Mouse (Mus musculus) neural tube, embryonic 11.5 days (tissue): ENCODE results near the gene Commd4. TPM values are rescaled to one million over a fixed set of nuclear protein-coding genes. Genes with fewer than 3 reads are reported as not detected.
"Not testable (repeated sequence)": the region's sequence is repeated elsewhere in the genome, so short reads cannot be mapped to it uniquely, and the experiment has no call there.

Experiments
- ATAC-seq: fragments of 200-750 bp; cut with Nextera tagmentation; 2 replicates; pipeline ENCODE4 v1.8.0; 2017; ENCODE audit warnings: moderate number of reproducible peaks, mild to moderate bottlenecking, moderate TSS enrichment, moderate library complexity; ENCODE audit not compliant: insufficient read depth, low FRiP score, low TSS enrichment
- DNase-seq: peaks from one replicate; pipeline ENCODE4 v3.0.0-alpha.2; 2015; ENCODE audit warnings: low spot score
- H3K27ac ChIP-seq: fragments of 300-500 bp; sonication (generic); 2 replicates; pipeline ENCODE4 v1.5.1; 2014; ENCODE audit warnings: low read depth, mild to moderate bottlenecking, low read length
- H3K27me3 ChIP-seq: fragments of 300-500 bp; sonication (generic); 2 replicates; pipeline ENCODE4 v1.6.1; 2014; ENCODE audit warnings: mild to moderate bottlenecking, low read length, mixed read lengths; ENCODE audit not compliant: control insufficient read depth, insufficient read depth
- H3K36me3 ChIP-seq: fragments of 300-500 bp; sonication (generic); 2 replicates; pipeline ENCODE4 v1.6.1; 2014; ENCODE audit warnings: mild to moderate bottlenecking, low read length, moderate library complexity, mixed read lengths; ENCODE audit not compliant: control insufficient read depth, insufficient read depth
- H3K4me1 ChIP-seq: fragments of 300-500 bp; sonication (generic); 2 replicates; pipeline ENCODE4 v1.6.1; 2014; ENCODE audit warnings: low read length, mixed read lengths; ENCODE audit not compliant: control insufficient read depth, insufficient read depth
- H3K4me2 ChIP-seq: fragments of 300-500 bp; sonication (generic); 2 replicates; pipeline ENCODE4 v1.6.1; 2014; ENCODE audit warnings: low read depth, mild to moderate bottlenecking, moderate library complexity
- H3K4me3 ChIP-seq: fragments of 300-500 bp; sonication (generic); 2 replicates; pipeline ENCODE4 v1.5.1; 2014; ENCODE audit warnings: low read depth, low read length
- H3K9ac ChIP-seq: fragments of 300-500 bp; sonication (generic); 2 replicates; pipeline ENCODE4 v1.6.1; 2014; ENCODE audit warnings: mild to moderate bottlenecking, low read length
- H3K9me3 ChIP-seq: fragments of 300-500 bp; sonication (generic); 2 replicates; pipeline ENCODE4 v1.6.1; 2016; ENCODE audit warnings: low read length; ENCODE audit not compliant: control insufficient read depth
- WGBS: fragments of 180-500 bp; shearing (Covaris S2); extraction: QIAGEN DNeasy Blood & Tissue Kit; methylation state at CpG from one replicate; pipeline ENCODE4 v1.1.7; 2014; 5-methylcytosine and 5-hydroxymethylcytosine counted together
- polyA plus RNA-seq: library from polyadenylated mRNA; unstranded; fragments of >200 nt; fragmentation: Nextera tagmentation; extraction: Ambion mirVana; gene quantifications from 2 replicates; pipeline ENCODE4 v1.2.1, GENCODE M21; 2014

The Commd4 gene
- 97.8 and 99.0 TPM in 2 replicates for polyA plus RNA-seq

DNA sequence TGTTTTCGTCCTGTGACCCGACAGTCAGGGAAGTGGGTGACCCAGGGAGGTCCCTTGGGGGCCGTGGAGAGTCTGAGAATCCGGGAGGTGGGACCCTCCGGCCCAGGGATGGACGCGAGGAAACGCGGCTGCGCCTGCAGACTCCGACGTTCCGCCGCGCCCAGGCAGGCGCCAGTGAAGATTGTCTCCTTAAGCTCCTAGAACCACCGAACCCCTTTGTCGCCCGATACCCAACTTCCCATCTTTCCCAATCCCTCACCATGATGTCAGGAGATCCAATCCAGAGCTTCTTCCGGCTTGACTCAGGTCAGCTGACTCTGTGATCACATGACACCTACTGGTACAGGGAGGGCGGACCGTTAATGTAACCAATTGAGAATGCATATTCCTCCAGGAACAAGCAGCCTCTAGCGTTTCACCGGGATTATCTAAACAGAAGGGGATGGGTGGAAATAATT lies at the start of gene Commd4:
Gene Commd4 (minus strand): TSS at position 319 of the 458 bp plus-strand sequence.
- Histone ChIP-seq H3K4me1 (peaks cover 5% of the 10 kb centered on the region; the same call in 1 of the 2 replicates), H3K9ac (peak within 1 kb of the TSS; percentile 73), H3K36me3 (no peaks in the 10 kb centered on the region; the same call in 1 of the 2 replicates), H3K9me3 (no peaks in the 10 kb centered on the region), H3K27me3 (no peaks in the 10 kb centered on the region), H3K4me3 (peak within 1 kb of the TSS; percentile 70), H3K4me2 (peak within 1 kb of the TSS; percentile 68), H3K27ac (no peak within 1 kb of the TSS)
- under 1% methylated on average over 24 of the region's 24 CpGs for WGBS
- DNase-seq: peak; percentile 90
- ATAC-seq: peak; percentile 78

DNA sequence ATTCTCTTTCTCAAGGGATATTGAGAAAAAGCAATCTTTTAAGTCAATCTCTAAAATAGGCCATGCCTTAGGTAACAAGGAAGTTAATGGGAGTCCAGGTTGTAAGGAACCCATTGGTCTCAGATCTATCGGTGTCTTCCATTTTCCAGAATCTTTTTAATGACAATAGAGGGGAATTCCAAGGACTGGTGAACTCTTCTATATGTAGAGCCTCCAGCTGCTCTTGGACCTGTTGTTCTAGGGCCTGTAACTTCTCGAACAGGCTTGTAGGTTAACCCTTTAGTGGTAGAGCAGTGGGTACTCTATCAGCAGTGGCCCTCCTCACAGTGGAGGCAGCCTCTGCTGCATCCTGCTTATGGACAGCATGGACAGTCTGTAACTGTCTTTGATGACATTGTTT lies 48.8 kb upstream of the Commd4 start:
- WGBS: 69% methylated on average over 2 of the region's 2 CpGs
- no peak overlapping the region for H3K27ac ChIP-seq
- no peak overlapping the region for H3K4me2 ChIP-seq
- H3K27me3 ChIP-seq: no peaks in the 10 kb centered on the region
- no peaks in the 10 kb centered on the region for H3K36me3 ChIP-seq
- no peak overlapping the region for H3K9ac ChIP-seq
- DNase-seq (no peak), ATAC-seq (no peak)
- H3K4me1 ChIP-seq: no peaks in the 10 kb centered on the region
- no peak overlapping the region for H3K4me3 ChIP-seq
- no peaks in the 10 kb centered on the region for H3K9me3 ChIP-seq

DNA sequence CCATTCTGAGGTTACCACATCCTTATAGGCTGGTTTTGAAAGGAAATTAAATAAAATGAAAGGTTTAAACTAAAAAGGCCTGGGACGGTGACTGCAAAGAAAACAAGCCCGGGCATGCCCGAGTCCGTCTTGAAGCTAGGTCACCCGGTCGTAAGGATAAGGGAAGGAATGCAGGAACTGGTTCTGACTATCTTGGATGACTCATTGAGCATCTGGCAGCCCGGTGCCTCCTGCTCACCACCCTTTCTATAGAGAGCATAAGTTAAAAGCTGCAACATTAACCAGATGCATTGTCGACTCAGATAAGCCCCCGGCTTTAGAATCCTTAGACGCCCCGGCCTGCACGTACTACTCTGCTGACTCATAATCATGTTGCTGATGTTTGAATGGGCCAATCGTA lies 45.4 kb upstream of the Commd4 start:
- H3K4me3 ChIP-seq, H3K27ac ChIP-seq, H3K4me2 ChIP-seq, DNase-seq, H3K27me3 ChIP-seq, H3K4me1 ChIP-seq, H3K9me3 ChIP-seq, ATAC-seq, H3K9ac ChIP-seq, H3K36me3 ChIP-seq: not testable (repeated sequence)
- 90% methylated on average over 13 of the region's 13 CpGs for WGBS

DNA sequence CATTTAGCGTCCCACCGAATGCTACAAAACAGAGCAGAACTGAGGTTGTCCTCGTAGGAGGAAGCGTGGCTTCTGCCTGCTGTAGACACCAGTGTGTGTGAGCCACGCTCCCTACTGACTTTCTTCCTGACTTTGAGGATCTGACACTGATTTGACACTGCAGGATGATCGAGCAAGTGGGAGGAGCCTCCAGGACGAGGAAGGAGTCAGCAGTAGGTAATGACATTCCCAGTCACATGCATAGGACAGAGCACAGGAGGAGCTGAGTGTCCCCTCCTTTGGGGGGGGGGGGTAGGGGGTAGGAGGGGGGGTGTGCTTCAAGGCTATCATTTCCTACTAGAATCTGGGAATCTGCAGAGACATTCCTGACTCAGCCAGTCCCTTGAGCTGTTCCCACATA lies 44.9 kb upstream of the Commd4 start:
- 80% methylated on average over 7 of the region's 7 CpGs for WGBS
- H3K9me3 ChIP-seq: no peaks in the 10 kb centered on the region
- no peak overlapping the region for H3K4me3 ChIP-seq
- ATAC-seq (no peak), DNase-seq (no peak)
- no peak overlapping the region for H3K27ac ChIP-seq
- H3K9ac ChIP-seq: no peak overlapping the region
- no peak overlapping the region for H3K4me2 ChIP-seq
- no peaks in the 10 kb centered on the region for H3K27me3 ChIP-seq
- no peaks in the 10 kb centered on the region for H3K36me3 ChIP-seq
- no peaks in the 10 kb centered on the region for H3K4me1 ChIP-seq

DNA sequence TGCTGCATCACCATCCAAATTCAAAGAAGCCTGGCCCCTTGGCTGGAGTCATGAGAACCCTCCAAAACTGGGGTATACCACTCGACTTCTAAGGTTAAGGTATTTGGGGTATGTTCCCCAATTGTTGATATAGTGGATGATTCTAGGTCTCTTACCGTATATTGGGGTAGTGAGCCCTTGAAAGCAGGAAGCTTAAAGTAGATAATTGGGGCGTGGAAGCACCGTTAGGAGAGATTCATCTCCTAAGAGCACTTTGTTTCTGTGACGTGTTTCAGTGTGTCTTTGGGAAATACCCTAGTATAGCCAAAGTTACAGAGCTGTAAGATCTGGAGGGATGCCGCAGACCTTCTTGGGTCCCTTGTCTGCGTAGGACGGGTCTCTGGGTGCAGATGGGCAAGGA lies 39.3 kb upstream of the Commd4 start:
- H3K4me2 ChIP-seq: no peak overlapping the region
- no peak overlapping the region for H3K9ac ChIP-seq

DNA sequence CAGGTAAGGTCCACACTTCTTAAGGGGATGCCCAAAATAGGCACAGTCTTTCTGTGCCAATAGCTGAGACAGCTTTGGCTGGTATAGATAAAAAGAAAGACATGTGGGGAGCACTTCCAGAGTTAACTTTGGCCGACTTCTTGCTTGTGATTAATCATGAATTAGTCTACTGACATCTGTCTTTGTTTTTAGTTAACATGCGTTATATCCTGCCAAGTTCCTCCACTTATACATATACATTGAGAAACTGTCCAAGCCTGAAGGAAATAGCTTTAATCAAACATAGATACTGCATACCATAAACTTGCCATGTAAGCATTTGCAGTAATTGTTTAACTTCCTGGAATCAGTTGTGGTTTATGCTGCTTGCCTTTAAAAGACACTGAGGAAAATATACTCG lies 38.6 kb upstream of the Commd4 start:
- H3K36me3 ChIP-seq: no peaks in the 10 kb centered on the region
- H3K9ac ChIP-seq: no peak overlapping the region
- H3K9me3 ChIP-seq: no peaks in the 10 kb centered on the region
- H3K4me2 ChIP-seq: no peak overlapping the region
- ATAC-seq: no peak
- no peak overlapping the region for H3K27ac ChIP-seq
- H3K27me3 ChIP-seq: no peaks in the 10 kb centered on the region
- no peak overlapping the region for H3K4me3 ChIP-seq
- no peak for DNase-seq
- H3K4me1 ChIP-seq: no peaks in the 10 kb centered on the region
- WGBS: 83% methylated on average over 3 of the region's 3 CpGs

More for the DNA sequence above, 39.3 kb upstream of the Commd4 start:
- ATAC-seq: no peak
- no peak overlapping the region for H3K27ac ChIP-seq
- no peaks in the 10 kb centered on the region for H3K9me3 ChIP-seq
- no peaks in the 10 kb centered on the region for H3K4me1 ChIP-seq
- no peak overlapping the region for H3K4me3 ChIP-seq
- no peaks in the 10 kb centered on the region for H3K36me3 ChIP-seq
- 73% methylated on average over 8 of the region's 8 CpGs for WGBS
- no peak for DNase-seq
- no peaks in the 10 kb centered on the region for H3K27me3 ChIP-seq

DNA sequence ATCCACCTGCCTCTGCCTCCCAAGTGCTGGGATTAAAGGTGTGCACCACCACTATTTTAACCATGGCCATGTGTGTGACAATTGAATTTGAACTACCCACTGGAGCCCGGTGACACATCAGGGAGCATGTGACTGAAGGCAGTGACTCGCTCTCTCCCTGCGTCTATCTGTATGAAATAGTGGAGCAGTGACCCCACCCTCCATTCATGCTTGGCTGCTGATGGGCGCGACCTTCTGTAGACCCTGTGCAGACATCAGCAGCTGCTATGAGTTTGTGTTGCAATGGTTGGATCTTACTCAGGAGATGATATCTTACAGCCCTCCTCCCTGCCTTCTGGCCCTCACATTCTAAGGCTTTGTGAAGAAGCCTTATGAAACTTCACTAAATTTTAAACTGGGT lies 10.3 kb upstream of the Commd4 start:
- Histone ChIP-seq H3K4me3 (no peak overlapping the region), H3K36me3 (no peaks in the 10 kb centered on the region), H3K27ac (no peak overlapping the region), H3K27me3 (no peaks in the 10 kb centered on the region), H3K4me1 (no peaks in the 10 kb centered on the region), H3K4me2 (no peak overlapping the region), H3K9me3 (no peaks in the 10 kb centered on the region), H3K9ac (no peak overlapping the region)
- WGBS: 77% methylated on average over 5 of the region's 5 CpGs
- DNase-seq: no peak
- no peak for ATAC-seq

DNA sequence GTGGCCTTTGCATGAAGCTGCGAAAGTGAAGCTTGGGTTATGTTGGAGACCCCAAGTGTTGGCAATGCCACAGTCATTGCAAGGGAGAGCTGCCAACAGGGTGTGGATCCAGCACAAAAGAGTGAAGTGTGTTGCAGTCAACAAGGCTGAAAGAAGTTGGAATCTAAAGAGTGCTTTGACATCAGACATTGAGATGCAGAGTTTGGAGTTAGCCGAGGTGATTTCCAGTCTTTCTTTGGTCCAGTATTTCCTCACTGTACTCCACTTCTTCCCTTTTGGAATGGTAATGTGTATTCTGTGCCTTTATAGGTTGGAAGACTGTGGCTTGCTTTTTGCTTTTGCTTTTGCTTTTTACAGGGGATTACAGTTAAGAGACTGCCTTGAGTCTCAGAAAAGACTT lies 8.0 kb upstream of the Commd4 start:
- ATAC-seq (no peak), DNase-seq (no peak)
- Histone ChIP-seq H3K4me1 (no peaks in the 10 kb centered on the region), H3K9me3 (no peaks in the 10 kb centered on the region), H3K4me3 (no peak overlapping the region), H3K27me3 (no peaks in the 10 kb centered on the region), H3K27ac (no peak overlapping the region), H3K4me2 (no peak overlapping the region), H3K36me3 (no peaks in the 10 kb centered on the region), H3K9ac (no peak overlapping the region)
- 90% methylated on average over 2 of the region's 2 CpGs for WGBS

DNA sequence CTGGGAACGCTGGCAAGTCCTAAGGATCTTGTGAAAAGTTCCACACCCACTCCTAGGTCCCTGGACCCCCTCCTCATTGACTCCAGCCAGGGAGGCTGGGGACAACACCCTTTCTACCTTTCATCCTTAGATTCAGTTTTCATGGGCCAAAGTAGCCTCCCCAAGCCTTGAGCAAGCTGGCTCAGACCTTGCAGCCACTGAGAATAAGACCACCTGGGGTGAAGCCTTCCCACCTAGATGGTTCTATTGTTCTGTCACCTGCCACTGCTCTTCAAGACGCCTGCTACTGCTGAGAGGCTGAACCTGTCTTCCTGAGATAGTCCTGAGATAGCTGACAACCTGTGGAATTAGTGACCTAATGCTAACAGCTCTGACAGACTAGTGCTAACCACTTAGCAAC lies 5.0 kb upstream of the Commd4 start:
- ATAC-seq: no peak

More for the DNA sequence above, 5.0 kb upstream of the Commd4 start:
- Histone ChIP-seq H3K9me3 (no peaks in the 10 kb centered on the region), H3K9ac (no peak overlapping the region), H3K27me3 (no peaks in the 10 kb centered on the region), H3K27ac (no peak overlapping the region), H3K4me1 (no peaks in the 10 kb centered on the region), H3K4me3 (no peak overlapping the region), H3K36me3 (no peaks in the 10 kb centered on the region), H3K4me2 (no peak overlapping the region)
- no peak for DNase-seq
- WGBS: 48% methylated on average over 2 of the region's 2 CpGs
